Mouse (Mus musculus): Measurements from ENCODE around the gene Gm42688.
"Not testable (repeated sequence)": the region's sequence is repeated elsewhere in the genome, so short reads cannot be mapped to it uniquely, and the experiment has no call there.

The Gm42688 gene

DNA sequence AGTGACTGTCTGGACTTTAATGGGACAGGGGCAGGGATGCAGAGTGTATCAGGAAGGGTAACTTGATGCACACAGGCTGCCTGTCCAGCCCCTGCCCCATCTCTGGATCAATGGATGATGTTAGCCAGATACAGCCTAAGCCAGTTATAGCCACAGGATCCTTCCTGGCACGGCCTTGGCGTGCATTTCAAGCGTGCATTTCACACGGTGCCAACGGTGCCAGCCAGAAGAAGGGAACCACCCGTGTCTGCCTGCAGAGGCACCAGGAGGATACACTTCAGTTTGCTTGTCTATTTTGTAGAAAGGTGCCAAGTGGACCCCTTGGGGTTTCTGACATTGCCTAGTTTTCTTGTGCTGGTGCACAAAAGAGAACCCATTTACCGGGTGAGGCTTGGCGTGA lies 38.6 kb downstream of the Gm42688 start:
- no peak for DNase-seq (ENCODE audit: low read depth, low spot score)

DNA sequence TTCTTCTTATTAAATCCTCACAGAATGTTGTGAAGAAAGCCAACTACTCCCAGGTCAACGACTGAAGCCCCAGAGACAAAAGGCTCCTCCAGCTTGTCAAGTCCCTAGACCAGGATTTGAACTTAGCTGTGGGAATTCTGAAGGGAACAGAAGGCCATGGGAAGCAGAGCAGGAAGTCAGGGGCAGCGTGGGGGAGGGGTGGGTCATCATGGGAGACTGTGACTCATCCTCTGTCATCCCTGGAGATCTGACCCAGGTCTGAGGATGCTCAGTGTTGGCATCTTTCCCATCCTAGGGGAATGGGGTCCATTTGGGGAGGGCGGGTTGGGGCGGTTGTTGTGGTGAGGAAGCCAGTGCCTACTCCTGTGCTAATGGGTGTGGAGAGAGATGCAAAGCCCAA lies 40.2 kb downstream of the Gm42688 start:
- DNase-seq (ENCODE audit: low read depth, low spot score), result no peak

DNA sequence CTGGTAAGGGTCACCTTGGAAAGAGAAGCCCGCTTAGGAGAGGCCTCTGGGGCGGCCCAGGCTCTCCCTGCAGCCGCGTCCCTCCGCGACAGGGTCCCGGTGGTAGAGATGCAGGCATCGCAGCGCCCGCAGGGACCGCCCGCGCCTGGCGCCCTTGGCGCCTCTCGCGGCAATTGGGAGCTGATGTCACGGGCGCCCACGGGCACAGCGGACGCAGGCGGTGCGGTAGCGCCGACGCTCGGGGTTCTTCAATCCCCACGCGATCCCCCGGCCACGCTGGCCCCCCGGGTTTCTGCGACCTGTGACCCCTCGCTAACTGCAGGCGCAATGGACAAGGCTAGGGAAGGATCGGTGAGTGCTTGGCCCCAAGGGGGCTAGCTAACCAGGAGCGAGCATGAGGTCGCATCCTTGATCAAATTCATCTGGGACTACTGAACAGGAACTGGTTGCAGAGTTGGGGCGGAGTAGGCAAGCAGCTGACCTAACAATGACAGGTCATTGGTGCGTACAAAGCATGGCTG lies 40.9 kb downstream of the Gm42688 start:
- no peak for DNase-seq (ENCODE audit: low read depth, low spot score)

DNA sequence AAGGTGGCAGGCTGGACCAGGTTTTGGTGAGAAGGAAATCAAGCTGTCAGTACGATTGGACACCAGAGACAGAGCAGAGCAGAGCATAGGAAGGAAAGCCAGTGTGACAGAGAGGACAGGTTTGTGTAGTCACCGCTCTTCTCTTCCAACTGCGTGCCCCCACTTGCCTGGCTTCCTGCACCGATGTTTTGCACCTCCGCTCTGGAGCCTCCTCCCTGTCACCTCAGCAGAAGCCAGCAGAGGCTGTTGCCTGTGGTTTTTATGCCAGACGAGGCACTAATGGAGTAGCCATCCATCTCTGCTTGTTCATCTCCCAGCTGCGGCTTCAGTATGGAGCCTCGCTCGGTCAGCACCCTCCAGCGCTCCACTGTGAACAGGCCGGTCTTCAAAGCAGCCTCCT lies 41.5 kb downstream of the Gm42688 start:
- no peak for DNase-seq (ENCODE audit: low read depth, low spot score)

DNA sequence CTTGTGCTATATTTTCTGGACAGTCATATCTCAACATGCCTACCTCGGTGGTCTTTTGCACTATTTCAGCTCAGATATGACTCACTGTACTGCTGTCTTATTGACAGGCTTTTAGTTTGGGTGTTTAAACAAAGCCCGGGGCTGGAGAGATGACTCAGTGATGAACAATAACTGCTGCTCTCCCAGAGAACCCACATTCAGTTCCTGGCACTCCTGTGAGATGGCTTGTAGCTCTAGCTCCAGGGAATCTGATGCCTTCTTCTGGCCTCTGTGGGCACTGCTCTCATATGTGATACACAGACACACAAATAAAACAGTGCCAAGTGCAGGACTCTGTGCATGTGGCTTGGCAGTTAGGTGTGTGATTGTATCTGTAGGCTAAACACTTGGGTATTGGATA lies 43.8 kb downstream of the Gm42688 start:
- DNase-seq (ENCODE audit: low read depth, low spot score), result no peak

DNA sequence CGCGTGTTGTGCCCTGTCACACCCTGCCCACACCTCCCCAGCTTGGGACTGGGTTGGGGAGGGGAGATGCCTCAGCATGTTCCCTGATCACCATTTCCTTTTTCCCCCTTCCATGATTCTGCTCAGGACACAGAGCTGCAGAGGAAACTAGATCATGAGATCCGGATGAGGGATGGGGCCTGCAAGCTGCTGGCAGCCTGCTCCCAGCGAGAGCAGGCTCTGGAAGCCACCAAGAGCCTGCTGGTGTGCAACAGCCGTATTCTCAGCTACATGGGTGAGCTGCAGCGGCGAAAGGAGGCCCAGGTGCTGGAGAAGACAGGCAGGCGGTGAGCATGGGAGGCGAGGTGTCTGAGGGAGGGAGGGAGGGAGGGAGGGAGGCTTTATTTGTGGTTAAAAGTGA lies 44.4 kb downstream of the Gm42688 start:
- no peak for DNase-seq (ENCODE audit: low read depth, low spot score)

DNA sequence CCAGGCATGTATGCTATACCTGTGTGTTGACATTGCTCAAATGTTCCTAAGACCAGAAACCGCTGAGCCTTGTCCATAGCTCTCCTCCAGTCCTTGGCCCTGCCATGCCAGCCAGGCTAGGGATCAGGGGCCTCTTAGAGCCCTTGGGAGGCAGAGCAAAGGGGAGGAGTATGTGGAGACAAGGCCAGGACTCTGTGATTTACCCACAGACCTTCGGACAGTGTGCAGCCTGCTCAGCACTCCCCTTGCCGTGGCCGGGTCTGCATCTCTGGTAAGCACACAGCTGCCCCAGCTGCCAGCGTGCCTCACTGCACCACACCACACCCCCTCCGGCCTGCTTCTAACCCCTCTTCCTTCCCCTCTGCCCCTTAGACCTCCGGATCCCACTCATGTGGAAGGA lies 45.9 kb downstream of the Gm42688 start:
- DNase-seq (ENCODE audit: low read depth, low spot score), result no peak

DNA sequence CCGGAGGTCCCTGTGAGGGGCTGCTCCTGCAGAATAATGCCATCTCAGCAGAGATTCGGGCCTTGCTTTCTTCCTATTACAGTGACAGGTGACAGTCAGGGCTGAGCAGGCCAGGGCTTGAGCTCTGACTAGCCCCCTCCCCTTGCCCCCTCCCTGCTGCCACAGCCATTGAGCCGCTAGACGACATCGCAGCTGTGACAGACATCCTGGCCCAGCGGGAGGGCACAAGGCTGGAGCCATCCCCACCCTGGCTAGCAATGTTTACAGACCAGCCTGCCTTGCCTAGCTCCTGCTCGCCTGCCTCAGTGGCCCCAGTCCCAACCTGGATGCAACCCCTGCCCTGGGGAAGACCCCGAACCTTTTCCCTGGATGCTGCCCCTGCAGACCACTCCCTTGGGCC lies 50.3 kb downstream of the Gm42688 start:
- no peak for DNase-seq (ENCODE audit: low read depth, low spot score)

DNA sequence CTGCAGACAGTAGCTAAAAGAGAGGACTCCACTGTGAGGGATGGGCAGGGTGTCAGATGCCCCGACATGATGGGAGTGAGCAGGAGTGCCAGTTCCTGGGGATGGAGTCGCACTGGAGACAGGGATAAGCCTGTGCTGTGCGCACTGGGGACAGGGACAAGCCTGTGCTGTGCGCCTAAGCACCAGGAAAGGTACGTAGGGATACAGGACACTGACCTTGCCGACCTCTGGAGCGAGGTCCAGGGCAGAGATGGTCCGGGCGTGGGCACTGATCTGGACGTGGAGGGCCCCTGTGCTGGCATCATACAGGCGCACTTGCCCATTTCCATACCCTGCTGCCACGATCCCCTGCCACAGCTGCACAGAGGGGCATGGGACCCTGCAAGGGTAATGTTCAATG lies 51.6 kb downstream of the Gm42688 start:
- DNase-seq (ENCODE audit: low read depth, low spot score), result no peak

DNA sequence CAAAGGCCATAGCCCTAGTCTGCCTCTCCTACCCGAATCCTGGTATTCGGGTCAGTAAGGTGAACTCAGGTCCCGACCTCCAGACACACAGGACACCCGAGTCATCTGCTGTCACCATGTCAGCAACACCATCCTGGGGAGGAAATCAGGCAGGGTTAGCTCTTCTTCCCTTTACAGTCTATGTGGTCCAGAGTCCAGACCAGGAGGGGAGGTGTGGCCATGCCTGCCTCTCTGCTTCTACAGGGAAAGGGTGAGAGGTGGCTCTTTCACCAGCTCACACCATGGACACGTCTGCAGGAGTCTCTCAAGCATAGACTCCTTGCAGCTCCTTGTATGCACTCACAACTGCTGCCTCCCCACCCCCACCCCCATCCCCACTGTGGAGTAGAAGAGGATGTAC lies 52.1 kb downstream of the Gm42688 start:
- no peak for DNase-seq (ENCODE audit: low read depth, low spot score)

DNA sequence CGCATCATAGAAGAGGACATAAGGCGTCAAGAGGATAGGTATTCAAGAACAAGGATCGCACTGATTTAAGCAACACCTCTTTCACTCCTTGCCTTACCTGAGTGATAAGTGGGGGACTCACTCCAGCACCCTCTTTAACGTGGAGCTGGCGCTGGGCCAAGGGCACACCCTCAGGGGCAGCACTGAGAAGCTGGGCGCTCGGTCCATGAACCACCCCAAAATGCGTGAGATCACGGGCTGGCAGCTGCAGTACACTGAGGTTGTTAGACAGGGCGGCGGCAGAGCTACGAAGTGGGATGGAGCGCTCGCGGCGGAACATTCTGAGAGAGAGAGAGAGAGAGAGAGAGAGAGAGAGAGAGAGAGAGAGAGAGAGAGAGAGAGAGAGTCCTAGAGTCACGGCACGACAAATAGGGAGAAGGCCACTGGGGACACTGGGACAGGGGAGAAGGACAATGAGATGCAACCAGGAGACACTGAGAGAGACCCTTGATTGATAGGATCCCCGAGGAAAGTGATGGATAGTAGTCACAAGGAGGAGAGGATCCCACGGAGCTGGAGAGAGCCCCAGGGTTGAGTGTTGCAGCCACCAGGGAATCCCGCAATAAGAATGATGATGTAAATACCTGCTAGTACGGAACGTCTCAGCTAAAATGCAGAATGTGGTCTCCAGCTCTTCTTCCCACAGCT lies 54.3 kb downstream of the Gm42688 start:
- DNase-seq (ENCODE audit: low read depth, low spot score), result no peak

DNA sequence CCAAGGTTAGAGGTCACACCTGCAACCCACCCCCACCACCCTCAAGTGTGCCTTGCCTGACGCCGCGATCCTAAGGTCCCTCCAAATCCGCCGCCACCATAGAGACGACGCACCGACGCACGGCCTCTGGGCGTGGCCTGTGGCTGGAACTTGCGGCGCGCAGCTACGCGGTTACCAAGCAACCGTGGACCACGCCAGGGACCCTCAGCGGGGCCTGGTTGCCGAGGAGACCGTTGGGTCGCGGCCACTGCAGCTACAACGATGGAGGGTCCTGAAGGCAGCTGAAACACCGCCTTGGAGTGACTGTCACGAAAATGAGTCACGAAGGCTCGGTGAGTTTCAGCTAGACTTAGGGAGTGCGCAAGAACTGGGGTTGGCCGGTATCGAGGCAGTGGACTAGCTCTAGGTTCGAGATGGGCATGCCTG lies 54.9 kb downstream of the Gm42688 start, which contains the start of the genes Wdr54 and 1700003E16Rik:
Gene Wdr54 (minus strand): TSS at position 139 of the 426 bp plus-strand sequence.
Gene 1700003E16Rik (plus strand): TSS at position 146 of the 426 bp plus-strand sequence.
- DNase-seq (ENCODE audit: low read depth, low spot score), result no peak

DNA sequence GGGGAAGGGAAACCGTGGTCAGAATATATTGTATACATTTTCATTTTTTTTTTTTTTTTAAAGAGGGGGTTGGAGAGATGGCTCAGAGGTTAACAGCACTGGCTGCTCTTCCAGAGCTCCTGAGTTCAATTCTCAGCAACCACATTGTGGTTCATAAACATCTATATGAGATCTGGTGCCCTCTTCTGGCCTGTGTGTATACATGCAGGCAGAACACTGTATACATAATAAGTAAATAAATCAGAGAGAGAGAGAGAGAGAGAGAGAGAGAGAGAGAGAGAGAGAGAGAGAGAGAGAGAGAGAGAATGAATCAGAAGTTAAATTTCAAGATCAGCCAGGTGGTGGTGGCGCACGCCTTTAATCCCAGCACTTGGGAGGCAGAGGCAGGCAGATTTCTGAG lies 58.0 kb downstream of the Gm42688 start:
- DNase-seq (ENCODE audit: low read depth, low spot score), result not testable (repeated sequence)

Data from WW6 (cell line).